Mouse (Mus musculus) brain, embryonic 14.5 days (tissue): Measurements from ENCODE around the gene Gm21994.

ENCODE experiments used
- CTCF ChIP-seq: fragments of 200-500 bp; IDR thresholded peaks from 2 replicates; pipeline ENCODE4 v1.5.1; 2012; ENCODE audit warnings: inconsistent platforms, mild to moderate bottlenecking, moderate library complexity, borderline replicate concordance; ENCODE audit not compliant: insufficient read depth, insufficient read length; ENCODE audit errors: extremely low read depth
- POLR2A ChIP-seq: fragments of 200-500 bp; IDR thresholded peaks from 2 replicates; pipeline ENCODE4 v1.6.1; 2012; ENCODE audit warnings: mild to moderate bottlenecking, inconsistent platforms, borderline replicate concordance; ENCODE audit not compliant: poor library complexity, insufficient read depth, insufficient read length, severe bottlenecking; ENCODE audit errors: extremely low read depth

GRCm38 (mm10) chr2:150299096-150299495, 43.7 kb upstream of the Gm21994 start:
- TF ChIP-seq CTCF (no peak), POLR2A (no peak)
